Mouse (Mus musculus) mouse trophoblast stem cell (cell line): ENCODE results near the gene Smad3.

ENCODE experiments used
- in situ Hi-C, 2 experiments: fragments of 300-500 bp; cut with MseI, MboI; formaldehyde crosslinking; loops; 2 replicates in 1 of 2; 3 replicates in 1 of 2; pipeline ENCODE4 v1.15.1; 2025

Gene Smad3

DNA sequence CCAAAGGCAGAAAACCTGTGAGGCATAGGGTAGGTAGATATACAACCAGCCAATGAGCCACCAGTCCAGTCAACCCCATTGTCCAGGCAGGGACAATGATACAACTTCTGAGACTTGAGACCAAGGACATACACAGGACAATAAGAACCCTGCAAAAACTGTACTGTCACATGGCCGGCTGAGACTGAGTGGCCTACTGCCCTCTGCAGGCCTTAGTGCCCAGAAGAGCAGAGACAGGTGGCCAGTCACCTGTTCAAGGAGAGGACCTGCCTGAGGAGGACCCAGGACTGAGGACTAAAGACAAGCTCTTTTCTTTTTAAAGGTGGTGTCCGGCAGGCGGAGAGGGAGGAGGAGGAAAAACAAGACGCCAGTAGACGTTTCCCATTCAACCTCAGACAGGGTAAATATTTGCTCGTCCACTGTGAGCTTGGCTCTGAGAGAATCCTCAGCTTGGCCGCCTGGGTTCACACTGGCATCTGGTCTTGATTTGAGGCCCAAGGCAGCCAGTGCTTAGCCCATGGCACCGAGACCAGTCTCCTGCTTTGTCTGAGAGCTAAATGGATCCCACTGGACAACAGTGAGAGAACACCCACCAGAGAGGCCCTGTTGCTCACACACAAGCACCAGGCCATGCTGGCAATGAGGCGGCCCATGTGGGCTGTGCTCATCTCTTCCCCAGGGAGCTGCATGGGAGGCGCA lies 56.4 kb downstream of the Smad3 start:
- in situ Hi-C loops = no loop called here

DNA sequence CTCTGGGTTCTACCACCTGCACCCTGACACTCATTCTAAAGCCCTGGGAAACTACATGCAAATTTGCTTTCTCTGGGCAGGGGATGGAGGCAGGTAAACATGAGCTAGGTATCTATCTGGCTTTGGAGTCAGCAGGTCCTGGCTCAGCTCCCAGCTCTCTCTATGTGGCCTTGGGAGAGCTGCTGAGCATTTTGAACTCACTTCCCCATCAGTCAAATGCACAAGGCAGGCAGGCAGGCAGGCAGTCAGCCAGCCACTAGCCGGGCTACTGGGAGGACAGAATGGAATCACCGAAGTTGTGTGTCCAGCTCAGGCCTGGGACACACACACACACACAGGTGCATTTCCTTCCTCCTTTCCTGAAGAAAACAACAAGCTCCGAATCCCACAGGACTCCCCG lies 58.6 kb downstream of the Smad3 start:
- in situ Hi-C loops = no loop called here

DNA sequence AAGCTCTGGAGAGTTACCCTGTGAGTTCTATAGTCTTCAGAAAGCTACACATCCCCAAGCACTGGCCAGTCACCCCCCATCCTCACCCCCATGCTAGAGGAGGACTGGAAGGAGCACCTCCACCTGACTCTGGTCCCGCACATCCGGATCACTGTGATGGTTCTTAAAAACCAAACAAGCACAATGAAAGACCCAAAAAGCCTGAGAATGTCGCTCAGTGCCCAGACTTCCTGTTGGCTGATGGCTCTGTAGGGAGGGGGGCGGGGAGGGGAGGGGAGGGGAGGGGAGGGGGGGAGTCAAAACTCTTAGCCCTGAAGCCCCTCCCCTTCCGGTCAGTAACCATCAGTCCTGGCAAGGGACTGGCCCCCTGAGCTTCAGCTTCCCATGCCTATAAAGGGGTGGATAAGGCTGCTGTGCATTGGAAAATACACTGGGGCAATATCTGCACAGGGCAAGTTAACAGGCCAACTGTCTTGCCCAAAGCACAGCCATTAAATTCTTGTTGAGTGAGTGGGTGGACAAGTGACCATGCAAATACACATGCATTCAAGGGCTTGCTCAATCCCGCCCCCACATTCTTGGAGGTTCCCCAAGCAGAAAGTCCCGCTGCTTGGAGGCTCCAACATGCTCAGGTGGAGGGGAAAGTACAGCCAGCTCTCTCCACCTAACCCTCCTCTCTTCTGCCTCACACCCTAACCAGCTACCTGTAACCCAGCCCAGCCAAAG lies 59.3 kb downstream of the Smad3 start:
- in situ Hi-C loops = no loop called here

DNA sequence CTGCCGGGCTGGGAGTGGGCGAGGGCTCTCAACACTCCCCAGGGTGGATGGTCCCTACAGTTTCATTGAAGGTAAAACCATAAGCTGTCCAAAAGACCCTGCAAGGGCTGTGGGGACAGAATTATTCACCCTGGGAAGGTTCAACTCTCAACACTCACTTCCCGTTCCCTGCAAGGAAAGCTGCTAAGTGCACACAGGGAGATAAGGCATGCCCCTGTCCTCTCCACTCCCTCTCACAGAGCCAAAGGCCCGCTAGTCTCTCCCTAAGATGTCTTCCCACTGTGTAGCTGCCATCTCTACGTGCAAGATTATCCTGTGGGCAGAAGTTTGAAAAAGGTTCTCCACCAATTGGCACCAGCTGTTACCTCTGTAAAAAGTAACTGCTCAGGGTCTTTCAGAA lies 60.2 kb downstream of the Smad3 start:
- in situ Hi-C loops = no loop called here

DNA sequence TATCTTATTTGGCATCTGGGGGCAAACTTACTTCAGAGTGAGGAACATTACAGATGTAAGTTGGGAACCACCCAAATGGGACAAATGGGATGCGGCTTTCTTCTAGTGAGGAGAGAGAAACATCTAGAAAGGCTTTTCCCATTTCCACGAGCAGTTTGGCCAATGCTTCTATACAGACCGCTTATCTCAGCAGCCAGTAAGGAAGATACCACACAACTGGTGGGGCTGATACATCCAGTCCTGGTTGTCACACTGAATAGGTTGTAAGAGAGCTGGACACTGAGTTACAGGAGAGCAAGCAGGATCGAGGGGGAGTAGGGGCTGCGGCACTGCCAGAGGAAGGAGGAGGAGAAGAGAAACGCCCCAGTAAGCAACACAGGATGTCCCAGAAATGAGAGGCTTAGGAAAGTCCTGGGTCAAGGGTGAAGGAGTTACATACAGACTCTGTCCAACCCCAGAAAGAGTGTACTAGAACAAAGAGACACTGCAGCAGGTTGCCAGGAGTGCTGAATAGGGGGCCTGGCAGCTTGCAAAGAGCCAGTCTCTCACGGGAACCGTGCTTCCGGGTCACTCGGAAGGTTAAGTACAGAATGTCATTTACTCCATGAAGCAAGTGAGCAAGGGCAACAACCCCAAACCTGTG lies 61.2 kb downstream of the Smad3 start:
- in situ Hi-C loops = no loop called here

DNA sequence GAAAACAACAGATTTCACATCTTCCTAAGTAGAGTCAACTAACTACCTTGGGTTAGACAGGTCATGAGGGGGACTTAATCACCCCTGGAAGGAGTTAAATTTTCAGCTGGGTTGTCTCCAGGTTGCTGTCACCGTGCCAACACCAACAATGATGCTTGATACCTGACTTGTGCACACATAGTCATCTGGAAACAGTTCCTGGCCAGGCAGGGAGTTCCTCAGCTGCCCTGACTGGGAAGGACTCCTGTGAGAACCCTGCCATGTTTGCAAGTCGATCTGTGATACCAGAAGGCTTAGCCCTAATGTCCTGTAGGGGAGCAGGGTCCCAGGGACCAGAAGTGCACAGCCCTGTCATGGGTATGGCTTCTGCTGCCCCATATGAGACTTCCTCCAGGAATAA lies 65.8 kb downstream of the Smad3 start:
- in situ Hi-C loops = no loop called here

DNA sequence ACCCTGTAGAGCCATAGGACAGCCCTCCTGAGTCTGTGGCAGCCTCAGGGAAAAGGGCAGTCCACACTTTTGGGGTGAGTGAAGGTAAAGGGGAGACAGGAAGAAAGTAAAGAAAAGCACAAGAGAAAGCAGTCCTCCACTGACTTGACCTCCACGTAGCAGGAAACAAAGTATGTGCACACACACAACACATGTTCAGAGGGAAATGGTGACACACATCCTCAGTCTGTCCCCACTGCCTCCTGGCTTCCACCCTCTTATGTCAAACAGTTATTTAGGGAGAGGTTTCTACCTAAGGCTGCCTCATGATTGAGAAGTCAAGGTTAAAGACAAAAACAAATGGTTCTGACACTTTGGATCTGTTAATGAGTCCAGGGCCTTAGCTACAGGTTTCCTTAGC lies 67.3 kb downstream of the Smad3 start:
- in situ Hi-C loops = no loop called here

DNA sequence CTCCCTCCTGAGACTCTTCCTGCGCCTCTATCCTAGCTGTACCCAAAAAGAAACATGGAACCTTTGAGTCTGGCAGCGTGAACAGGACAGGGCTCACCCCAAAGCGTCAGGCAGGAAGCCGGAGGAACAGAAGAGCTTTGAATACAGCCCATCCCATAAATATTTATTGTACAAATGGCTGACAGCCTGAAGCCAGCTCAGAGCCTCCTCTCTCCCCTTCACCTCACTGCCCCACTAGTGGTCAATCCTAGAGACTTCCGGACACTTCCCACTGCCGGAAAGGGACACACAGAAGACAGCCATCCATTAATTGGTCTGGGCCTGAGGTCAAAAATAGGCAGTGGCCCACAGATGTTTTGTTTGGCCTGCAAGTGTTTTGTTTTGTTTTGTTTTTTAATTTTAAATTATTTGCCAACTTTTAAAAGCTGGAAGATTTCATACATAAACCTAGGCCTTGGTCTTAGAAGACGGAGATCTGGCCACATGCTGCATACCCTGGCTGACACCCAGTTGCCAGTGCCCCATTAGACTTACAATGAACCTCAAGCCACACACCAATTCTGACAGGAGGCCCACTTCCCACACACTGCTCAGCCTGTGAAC lies 70.3 kb downstream of the Smad3 start:
- in situ Hi-C loops = no loop called here

DNA sequence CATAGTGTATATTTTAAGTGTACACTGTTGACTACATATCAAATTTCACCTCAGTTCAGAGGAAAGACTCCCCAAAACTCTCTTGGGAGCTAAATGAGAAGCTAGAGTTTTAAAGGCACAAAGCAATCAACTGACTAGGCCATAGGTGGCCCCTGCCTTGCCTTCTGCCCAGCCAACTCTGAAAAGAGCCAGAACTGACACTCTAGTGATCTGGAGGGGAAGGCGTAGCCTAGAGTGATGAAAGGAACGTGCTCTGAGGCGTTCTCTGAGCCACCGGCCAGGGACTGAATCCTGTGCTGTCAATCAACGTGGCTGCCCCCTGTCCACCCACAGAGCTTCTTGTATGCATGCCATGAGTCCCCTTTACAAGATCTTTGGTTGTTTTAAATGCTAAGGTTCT lies 72.4 kb downstream of the Smad3 start:
- in situ Hi-C loops = no loop called here

DNA sequence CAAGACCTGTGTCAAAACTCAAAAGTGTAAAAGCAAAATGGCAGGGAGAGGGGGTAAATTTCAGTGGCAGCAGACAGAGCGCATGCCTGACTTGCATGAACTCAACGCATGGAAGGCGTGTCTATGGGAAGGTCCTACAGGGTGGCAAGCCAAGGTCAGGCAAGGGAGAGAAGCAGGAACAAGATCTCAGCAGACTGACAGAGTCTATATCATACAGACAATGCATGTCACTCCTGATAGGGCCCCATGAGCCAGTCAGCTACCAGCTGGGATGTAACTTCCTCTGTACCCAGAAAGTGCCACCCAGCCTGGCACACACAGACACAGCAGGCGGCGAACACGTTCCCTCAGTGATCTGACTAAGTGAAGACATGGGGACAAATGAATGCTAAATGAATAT lies 73.5 kb downstream of the Smad3 start:
- in situ Hi-C loops = no loop called here

DNA sequence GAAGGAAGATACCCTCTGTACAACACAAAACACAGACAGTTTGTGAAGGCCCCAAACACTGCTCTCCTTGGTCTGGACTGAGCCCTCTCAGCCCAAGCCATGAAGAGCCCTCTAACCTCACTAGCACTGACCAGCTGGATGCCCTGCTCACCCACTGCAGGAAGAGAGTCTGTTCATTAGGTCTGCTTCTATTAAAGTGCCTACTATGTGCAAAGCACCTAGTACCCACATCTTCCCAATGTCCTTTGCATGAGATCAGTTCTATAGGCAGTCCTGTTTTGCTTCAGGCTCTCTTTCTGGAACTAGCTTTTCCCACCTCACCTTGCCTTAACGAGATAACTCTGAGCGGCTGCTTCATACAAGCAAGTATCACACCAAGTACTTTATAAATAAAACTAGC lies 74.9 kb downstream of the Smad3 start:
- in situ Hi-C loops = no loop called here

DNA sequence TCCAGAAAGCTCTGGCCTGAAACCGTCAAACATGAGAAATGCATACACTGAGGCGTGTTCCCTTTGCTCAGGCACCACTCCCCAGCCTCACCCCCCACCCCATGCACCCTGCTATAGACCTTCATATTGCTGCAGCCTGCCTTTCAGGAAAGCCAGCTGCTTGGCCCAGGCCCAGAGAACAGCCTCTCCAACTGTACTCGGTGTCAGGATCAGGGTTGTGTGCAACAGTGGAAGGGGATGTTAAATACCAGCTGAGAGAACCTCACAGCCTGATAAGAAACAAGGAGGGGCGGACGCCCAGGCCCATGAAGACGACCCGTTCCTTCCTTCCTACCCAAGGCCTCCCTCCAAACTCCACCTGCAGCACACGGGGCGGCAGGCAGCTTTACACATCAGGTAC lies 75.5 kb downstream of the Smad3 start:
- in situ Hi-C loops = no loop called here

DNA sequence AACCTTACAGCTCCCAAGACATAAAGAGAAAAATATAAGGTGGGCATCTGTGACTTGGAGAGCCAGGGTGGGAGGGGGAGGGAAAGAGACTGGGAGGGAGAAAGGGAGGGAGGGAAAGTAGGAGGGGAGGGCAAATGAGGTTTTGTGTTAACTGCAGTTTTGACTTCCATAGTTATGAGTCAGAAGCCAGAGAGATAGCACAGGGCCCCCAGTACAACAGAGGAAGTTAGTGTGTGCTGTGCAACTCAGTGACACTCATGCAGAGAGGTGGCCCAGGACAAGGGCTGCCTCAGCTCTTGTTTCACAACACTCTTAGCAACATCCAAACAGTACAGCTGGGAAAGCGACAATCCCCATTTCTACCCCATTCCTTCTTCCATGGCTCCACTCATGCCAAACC lies 79.7 kb downstream of the Smad3 start:
- in situ Hi-C loops = no loop called here

DNA sequence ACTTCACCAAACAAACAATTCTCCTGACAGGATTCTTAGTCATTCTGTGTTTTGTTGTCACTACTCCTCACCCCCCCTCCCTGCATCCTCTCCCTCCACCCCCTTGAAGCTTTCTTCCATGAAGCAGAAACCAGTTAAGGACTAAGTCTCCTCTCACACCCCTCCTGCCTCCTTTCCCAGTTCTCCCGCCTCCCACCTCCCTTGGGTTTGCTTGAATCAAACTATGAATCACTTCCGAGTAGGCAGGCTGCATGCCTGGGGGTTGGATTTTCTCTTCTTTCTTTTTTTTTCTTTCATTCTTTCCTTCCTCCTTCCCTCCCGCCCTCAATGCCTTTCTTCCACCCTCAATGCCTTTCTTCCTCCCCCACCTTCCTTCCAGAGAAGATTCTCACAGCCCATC lies 80.2 kb downstream of the Smad3 start:
- in situ Hi-C loops = no loop called here

DNA sequence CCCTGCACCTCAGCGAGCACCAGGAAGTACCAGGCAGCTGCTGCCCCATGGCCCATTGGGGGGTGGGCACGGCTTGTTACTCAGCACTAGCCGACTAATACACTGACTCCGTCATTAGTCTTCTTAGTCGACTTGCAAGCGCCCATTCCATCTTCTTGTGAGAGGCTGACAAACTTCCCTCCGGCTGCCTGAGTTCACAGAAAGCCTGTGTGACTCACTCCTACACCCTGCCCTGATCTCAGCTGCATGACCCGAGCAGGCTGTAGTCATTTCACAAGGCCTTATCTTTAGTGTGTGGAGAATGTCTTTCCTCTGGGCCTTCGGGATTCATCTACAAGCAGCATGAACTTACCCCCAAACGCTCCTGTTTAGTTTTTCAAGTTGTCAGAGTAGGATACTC lies 83.2 kb downstream of the Smad3 start:
- in situ Hi-C loops = no loop called here

DNA sequence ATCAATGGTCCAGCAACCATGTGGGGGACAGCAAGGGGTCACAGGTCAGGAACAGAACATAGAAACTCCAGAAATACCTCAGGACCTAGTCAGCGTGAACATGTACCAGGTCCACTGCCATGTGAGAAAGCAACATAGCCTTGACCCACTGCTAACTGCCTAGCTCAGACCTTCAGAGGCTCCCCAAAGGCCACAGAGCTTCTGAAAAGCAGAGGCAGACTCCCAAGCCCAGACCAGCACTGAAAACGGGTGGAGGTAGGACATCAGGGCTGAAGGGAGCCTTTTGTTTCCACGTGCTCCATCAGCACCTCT lies 84.3 kb downstream of the Smad3 start:
- in situ Hi-C loops = no loop called here

DNA sequence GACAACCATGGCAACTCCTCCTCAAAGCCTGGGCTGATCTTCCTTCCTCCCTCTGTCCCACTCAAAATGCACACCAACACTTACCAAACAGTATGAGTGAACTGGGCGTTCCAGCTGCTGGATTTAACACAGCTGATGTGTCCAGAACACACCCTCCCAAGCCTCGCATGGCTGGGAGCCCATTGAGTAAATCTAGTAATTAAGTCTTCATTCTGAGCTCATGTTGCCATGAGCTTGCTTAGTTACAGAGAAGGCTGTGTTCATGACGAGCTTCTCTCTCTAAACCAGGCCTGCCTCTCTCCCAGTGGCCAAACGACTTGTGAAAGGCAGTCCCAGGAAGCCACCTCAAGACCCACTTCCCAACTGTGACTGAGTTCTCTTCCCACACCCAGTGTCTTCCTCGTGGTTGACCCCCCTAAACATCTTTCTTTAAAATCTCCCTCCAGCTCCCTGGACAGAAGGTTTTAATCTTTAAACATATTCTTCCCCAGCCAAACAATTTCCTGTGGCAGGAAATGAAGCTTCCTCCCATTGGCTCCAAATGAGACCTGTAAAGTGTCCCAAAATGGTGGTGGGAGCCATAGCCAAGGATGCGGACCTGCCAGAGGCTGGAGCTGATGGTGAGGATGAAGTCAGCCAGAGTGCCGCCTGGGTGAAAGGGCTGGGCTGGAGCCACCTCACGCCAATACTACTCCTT lies 84.8 kb downstream of the Smad3 start:
- in situ Hi-C loops = no loop called here

DNA sequence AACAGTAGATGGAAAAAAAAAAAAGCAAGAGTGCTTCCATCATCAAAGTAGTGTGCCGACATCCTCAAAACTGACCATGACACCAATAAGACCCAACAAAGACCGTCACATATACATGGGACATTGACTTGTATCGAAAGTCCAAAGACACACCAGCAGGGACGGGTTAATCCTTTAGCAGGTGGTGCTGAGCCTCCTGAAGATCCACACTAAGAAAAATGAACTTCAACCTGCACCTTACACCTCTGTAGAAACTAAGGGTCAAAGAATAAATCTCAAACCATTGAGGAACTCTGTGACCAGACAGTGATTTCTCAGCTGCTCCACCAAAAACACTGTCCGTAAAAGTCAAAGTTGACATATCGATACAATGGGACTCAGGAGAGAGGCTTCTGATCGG lies 88.0 kb downstream of the Smad3 start:
- in situ Hi-C loops = no loop called here

DNA sequence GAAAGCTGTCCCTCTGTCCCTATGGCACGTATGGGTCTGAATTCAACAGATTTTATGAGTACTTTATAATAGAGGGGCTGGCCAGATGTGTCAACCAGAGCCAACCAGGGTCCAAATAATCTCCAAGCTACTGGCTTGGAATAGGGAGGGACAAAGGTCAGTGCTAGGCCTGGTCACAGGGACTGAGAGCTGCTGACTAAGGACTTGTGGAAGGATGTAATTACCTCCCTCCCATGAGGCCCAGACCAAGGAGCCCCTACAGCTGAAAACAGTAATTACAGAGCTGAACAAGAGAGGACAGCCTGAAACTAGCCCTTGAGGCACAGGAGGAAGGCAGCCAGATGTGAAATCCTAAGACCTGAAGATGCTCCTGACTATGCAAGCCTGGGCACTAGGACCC lies 89.2 kb downstream of the Smad3 start:
- in situ Hi-C loops = no loop called here

DNA sequence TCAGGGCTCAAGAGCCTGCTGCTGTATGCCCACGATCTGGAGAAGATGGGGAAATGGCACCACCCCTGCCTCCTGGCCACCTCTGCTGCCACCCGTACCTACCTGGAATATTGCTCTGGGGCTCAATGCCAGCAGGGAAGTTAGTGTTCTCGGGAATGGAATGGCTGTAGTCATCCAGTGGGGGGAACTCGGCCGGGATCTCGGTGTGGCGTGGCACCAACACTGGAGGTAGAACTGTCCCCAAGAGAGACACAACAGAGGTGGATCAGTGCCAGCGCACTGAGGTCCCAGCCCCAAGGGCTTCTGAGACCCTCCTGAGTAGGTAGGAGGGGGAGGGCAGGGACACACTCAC lies 90.4 kb downstream of the Smad3 start:
- in situ Hi-C loops = no loop called here

DNA sequence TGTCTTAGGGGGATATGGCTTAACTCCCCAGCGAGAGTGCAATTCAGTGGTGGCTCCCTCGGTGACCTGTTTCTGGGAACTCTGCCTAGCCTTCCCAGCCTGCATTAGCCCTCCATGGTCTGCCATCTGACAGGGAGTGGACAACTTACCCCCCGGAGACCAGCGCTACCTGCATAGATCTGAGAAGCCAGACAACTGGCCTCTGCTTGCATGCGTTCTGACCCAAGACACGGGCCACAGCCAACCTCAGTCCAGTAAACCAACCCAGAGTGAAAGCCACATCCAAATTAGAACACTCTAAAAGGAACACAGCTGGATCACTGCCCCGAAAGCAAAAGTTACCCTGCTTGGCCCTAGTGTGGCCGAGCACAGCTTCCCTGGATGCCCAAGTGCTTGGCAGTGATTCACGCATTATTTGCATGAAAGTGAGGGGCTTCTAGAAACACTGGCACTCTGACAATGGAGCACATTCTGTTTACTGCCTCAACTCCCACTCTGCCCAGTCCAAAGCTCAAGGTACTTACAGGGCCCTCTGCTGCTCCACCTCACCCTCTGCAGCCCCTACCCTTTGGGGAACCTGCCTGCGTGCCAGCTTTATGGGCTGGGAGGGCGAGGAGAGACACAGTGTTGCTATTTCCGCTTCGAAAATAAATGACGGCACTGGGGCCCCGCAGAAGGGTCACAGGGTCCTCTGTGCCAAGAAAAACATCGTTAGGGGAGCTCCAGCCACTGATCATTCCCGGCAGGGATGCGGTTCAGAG lies 91.0 kb downstream of the Smad3 start:
- in situ Hi-C loops = no loop called here
